Mouse (Mus musculus): ENCODE data around the gene Ncoa6. TPM values are rescaled to one million over a fixed set of nuclear protein-coding genes. Genes with fewer than 3 reads are reported as not detected.

Gene Ncoa6
- total RNA-seq, 2 experiments from 2014 or later = 42.9 to 44.7 TPM

- no peak for DNase-seq
These were observed 105.9 kb downstream of the Ncoa6 start for GRCm38 (mm10) chr2:155367635-155368284.

GRCm38 (mm10) chr2:155357686-155358399 is 115.9 kb downstream of the Ncoa6 start:
- DNase-seq = no peak

GRCm38 (mm10) chr2:155356971-155357591 is 116.6 kb downstream of the Ncoa6 start, which contains the start of gene Pigu:
Gene Pigu, minus strand, starts transcription at chr2:155357430.
- DNase-seq = peak; percentile 93

GRCm38 (mm10) chr2:155354402-155354801 is 119.3 kb downstream of the Ncoa6 start:
- DNase-seq = no peak

- DNase-seq = no peak
These were observed 127.0 kb downstream of the Ncoa6 start for GRCm38 (mm10) chr2:155346670-155347069.

Small RNA genes within 50 kb of the gene (microRNA-seq; reads per million reads assigned to microRNA genes)
- 0 reads per million in 2 experiments for gene Mir695

Other genes starting within 250 kb of the Ncoa6 start
- gene Dynlrb1, start 237.4 kb downstream of the Ncoa6 start, total RNA-seq (2021) = 100 to 1,000 TPM; 211 to 218 TPM
- 100 to 1,000 TPM; 410 to 462 TPM for gene Map1lc3a, start 197.6 kb downstream of the Ncoa6 start, total RNA-seq (2021)
- gene Pigu, start 116.5 kb downstream of the Ncoa6 start, total RNA-seq (2021) = 10 to 100 TPM; 39.4 to 42.7 TPM
- 100 to 1,000 TPM; 491 to 511 TPM for gene Trp53inp2, start 92.8 kb downstream of the Ncoa6 start, total RNA-seq (2021)
- gene Acss2, start 44.1 kb upstream of the Ncoa6 start, total RNA-seq (2021) = 10 to 100 TPM; 27.4 TPM
- gene Ggt7, start 44.3 kb upstream of the Ncoa6 start, total RNA-seq (2021) = 1 to 10 TPM in 1 of 2 experiments, under 1 TPM in 1; 0.62 to 1.3 TPM
- 10 to 100 TPM; 17.3 to 18.2 TPM for gene Gss, start 118.9 kb upstream of the Ncoa6 start, total RNA-seq (2021)
- gene Myh7b, start 137.3 kb upstream of the Ncoa6 start, total RNA-seq (2021) = 10 to 100 TPM; 60.5 to 63.8 TPM
- 10 to 100 TPM; 81.3 to 82.1 TPM for gene Trpc4ap, start 218.5 kb upstream of the Ncoa6 start, total RNA-seq (2021)